Mouse (Mus musculus) lung, embryonic 14.5 days (tissue): Measurements from ENCODE around the gene Ppia. TPM values are rescaled to one million over a fixed set of nuclear protein-coding genes. Genes with fewer than 3 reads are reported as not detected.
"Not testable (repeated sequence)": the region's sequence is repeated elsewhere in the genome, so short reads cannot be mapped to it uniquely, and the experiment has no call there.

Experiments
- ATAC-seq: fragments of 200-750 bp; cut with Nextera tagmentation; 2 replicates; pipeline ENCODE4 v1.8.0; 2017; ENCODE audit warnings: mild to moderate bottlenecking, moderate TSS enrichment, moderate library complexity; ENCODE audit not compliant: insufficient read depth
- DNase-seq: peaks from one replicate; pipeline ENCODE4 v3.0.0-alpha.2; 2015
- H3K27ac ChIP-seq: fragments of 300-500 bp; sonication (generic); 2 replicates; pipeline ENCODE4 v1.5.1; 2014; ENCODE audit warnings: low read depth, mild to moderate bottlenecking, moderate library complexity
- H3K27me3 ChIP-seq: fragments of 300-500 bp; sonication (generic); 2 replicates; pipeline ENCODE4 v1.6.1; 2014; ENCODE audit warnings: low read length, control low read depth; ENCODE audit not compliant: insufficient read depth
- H3K36me3 ChIP-seq: fragments of 300-500 bp; sonication (generic); 2 replicates; pipeline ENCODE4 v1.6.1; 2014; ENCODE audit warnings: control low read depth; ENCODE audit not compliant: insufficient read depth
- H3K4me1 ChIP-seq: fragments of 300-500 bp; sonication (generic); 2 replicates; pipeline ENCODE4 v1.6.1; 2014; ENCODE audit warnings: antibody characterized with exemption, control low read depth; ENCODE audit not compliant: insufficient read depth
- H3K4me2 ChIP-seq: fragments of 300-500 bp; sonication (generic); 2 replicates; pipeline ENCODE4 v1.6.1; 2014; ENCODE audit warnings: mild to moderate bottlenecking
- H3K4me3 ChIP-seq: fragments of 300-500 bp; sonication (generic); 2 replicates; pipeline ENCODE4 v1.5.1; 2014; ENCODE audit warnings: low read depth, low read length
- H3K9ac ChIP-seq: fragments of 300-500 bp; sonication (generic); 2 replicates; pipeline ENCODE4 v1.6.1; 2014
- H3K9me3 ChIP-seq: fragments of 300-500 bp; sonication (generic); 2 replicates; pipeline ENCODE4 v1.6.1; 2016; ENCODE audit warnings: low read depth, low read length, control low read depth
- CTCF ChIP-seq: IDR thresholded peaks from 2 replicates; pipeline ENCODE4 v1.5.1; 2016; ENCODE audit warnings: antibody characterized with exemption, low read depth
- WGBS: fragments of 180-500 bp; shearing (Covaris S2); extraction: QIAGEN DNeasy Blood & Tissue Kit; methylation state at CpG from one replicate; pipeline ENCODE4 v1.1.7; 2014; 5-methylcytosine and 5-hydroxymethylcytosine counted together
- polyA plus RNA-seq: library from polyadenylated mRNA; unstranded; fragments of >200 nt; fragmentation: Nextera tagmentation; extraction: Ambion mirVana; gene quantifications from 2 replicates; pipeline ENCODE4 v1.2.1, GENCODE M21; 2014

Ppia gene
- polyA plus RNA-seq, 1 experiment from 2014 or later, result 6,177 TPM

DNA sequence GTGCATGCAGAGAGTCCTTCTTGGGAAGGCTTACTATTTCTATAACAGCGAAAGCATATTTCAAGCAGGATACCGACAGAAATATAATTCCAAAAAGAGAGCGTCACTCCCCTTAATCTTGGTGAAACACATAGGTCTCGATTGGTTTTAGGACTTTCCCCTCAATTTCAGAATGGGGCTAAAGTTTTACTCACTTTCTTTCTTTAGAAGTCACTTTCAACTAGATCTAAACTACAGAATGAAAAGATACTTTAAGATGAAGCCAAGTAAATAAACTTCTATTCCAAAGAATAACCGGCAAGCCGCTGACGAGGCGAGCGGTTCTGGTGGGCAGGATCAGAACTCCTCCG, 28.5 kb downstream of the Ppia start:
- H3K36me3 ChIP-seq, result peaks cover 10% of the 10 kb centered on the region
- peak overlapping the region; percentile 77 for H3K4me3 ChIP-seq
- WGBS, result under 1% methylated on average over 10 of the region's 10 CpGs

DNA sequence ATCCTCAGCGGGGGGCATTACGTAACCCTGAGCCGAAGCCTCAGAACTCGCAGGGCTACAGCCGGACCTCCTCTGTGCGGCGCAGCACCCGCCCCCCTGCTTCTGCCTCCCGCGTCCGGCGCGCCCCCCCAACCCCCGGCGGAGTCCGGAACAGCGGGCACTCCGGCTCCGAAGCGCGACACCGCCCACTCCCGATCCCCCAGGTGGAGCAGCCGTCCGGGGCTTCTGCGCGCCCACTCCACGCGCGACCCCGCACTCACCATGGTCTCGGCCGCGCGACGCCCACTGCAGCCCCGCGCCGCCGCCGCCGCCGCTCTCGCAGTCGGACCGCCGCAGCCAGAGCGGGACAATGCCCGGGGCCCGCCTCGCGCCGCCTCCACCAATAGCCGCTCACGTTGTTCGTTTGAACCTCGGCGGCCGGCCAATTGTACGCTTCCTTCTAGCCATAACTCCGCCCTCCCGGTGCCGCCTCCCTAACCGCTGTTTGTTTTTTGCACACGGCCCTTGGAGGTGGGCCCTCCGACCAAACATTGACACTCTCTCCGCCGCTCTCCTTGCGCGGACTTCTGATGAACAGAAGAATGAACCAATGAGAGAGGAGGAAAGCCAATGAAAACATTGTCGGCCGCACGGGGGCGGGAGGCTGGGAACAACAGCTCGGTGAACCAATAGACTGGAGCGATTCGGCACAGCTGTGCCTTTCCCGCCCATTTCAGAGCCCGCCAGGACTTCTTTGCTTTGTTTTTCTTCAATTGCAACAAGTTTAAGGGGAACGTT, 29.0 kb downstream of the Ppia start, which contains the start of gene H2afv:
Gene H2afv, minus strand, starts transcription at position 367 of the 777 bp plus-strand sequence.
- peak within 1 kb of the TSS; percentile 67 for H3K4me2 ChIP-seq
- ATAC-seq (peak; percentile 99), DNase-seq (peak; percentile 100)
- TF ChIP-seq CTCF, result peak; percentile 52
- no peaks in the 10 kb centered on the region for H3K9me3 ChIP-seq
- WGBS, result 1% methylated on average over 80 of the region's 80 CpGs
- H3K4me1 ChIP-seq, result no peaks in the 10 kb centered on the region
- peak within 1 kb of the TSS; percentile 96 for H3K27ac ChIP-seq
- H3K4me3 ChIP-seq, result peak within 1 kb of the TSS; percentile 77
- peak within 1 kb of the TSS; percentile 84 for H3K9ac ChIP-seq
- H3K27me3 ChIP-seq, result no peaks in the 10 kb centered on the region
- peaks cover 5% of the 10 kb centered on the region for H3K36me3 ChIP-seq

More for the DNA sequence above, 28.5 kb downstream of the Ppia start:
- Histone ChIP-seq H3K9ac (peak overlapping the region; percentile 84), H3K27me3 (no peaks in the 10 kb centered on the region), H3K4me1 (no peaks in the 10 kb centered on the region), H3K4me2 (peak overlapping the region; percentile 67), H3K27ac (peak overlapping the region; percentile 96), H3K9me3 (no peaks in the 10 kb centered on the region)
- no peak for ATAC-seq
- no peak for DNase-seq
- TF ChIP-seq CTCF, result no peak

DNA sequence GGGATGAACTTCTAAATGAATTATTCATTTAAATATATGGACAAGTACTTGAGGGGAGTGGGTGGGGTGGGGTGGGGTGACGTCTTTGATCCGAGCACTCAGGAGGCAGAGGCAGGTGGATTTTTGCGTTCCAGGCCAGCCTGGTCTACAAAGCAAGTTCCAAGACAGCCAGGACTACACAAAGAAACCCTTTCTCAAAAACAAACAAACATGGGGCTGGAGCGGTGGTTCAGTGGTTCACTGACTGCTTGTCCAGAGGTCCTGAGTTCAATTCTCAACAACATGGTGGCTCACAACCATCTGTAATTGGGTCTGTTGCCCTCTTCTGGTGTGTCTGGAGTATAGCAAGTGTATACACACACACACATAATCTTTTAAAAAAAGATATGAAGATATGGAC, 30.2 kb downstream of the Ppia start:
- Histone ChIP-seq H3K27me3 (no peaks in the 10 kb centered on the region), H3K4me1 (no peaks in the 10 kb centered on the region), H3K9ac (no peak overlapping the region), H3K4me3 (no peak overlapping the region), H3K36me3 (peaks cover 4% of the 10 kb centered on the region), H3K9me3 (no peaks in the 10 kb centered on the region), H3K27ac (no peak overlapping the region), H3K4me2 (peak overlapping the region; percentile 65; the same call in 1 of the 2 replicates)
- 75% methylated on average over 4 of the region's 4 CpGs for WGBS
- no peak for ATAC-seq
- DNase-seq, result no peak
- TF ChIP-seq CTCF, result 0 out of 2 replicates have a peak, but pooled peaks have one; percentile 12

DNA sequence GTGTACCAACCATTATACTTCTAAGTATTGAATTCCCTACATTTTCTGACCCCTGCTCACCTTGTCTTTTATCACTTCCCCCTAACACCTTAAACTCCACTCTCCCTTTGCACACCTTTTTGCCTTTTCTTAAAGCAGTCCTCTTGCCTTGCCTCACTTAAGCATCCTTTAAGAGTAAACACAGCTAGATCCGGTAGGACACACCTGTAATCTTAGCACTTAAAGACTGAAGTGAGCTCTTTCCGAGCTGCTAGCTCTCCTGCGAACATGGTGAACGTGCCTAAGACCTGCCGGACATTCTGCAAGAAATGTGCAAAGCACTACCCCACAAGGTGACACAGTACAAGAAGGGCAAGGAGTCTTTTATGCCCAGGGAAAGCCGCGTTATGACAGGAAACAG, 30.7 kb downstream of the Ppia start:
- no peak overlapping the region for H3K27ac ChIP-seq
- DNase-seq, result no peak
- ATAC-seq, result no peak
- no peak for TF ChIP-seq CTCF
- no peak overlapping the region for H3K9ac ChIP-seq
- no peak overlapping the region for H3K4me3 ChIP-seq
- no peaks in the 10 kb centered on the region for H3K4me1 ChIP-seq
- H3K36me3 ChIP-seq, result peaks cover 3% of the 10 kb centered on the region
- WGBS, result 68% methylated on average over 7 of the region's 7 CpGs
- H3K9me3 ChIP-seq, result no peaks in the 10 kb centered on the region
- H3K27me3 ChIP-seq, result no peaks in the 10 kb centered on the region
- no peak overlapping the region for H3K4me2 ChIP-seq

DNA sequence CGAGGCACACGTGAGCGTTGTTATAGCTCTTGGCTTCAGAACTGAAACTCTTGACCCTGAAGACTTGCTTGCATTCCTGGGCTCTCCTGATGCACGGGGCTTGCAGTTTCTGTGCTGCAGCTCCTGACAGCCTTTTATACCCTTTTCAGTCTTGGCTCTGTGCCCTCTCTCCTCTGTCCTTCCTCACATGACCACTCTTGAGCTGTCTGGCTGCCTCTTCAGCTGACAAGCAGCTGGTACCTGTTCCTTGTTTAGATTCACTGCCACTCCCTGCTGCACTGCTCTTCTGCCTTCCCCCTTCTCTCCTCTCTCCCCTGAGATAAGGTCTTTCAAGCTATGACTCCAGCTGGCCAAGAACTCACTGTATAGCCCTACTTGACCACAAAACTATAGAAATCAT, 32.2 kb downstream of the Ppia start:
- no peaks in the 10 kb centered on the region for H3K4me1 ChIP-seq
- 63% methylated on average over 4 of the region's 4 CpGs for WGBS
- H3K9me3 ChIP-seq, result no peaks in the 10 kb centered on the region
- no peak overlapping the region for H3K4me2 ChIP-seq
- H3K27me3 ChIP-seq, result no peaks in the 10 kb centered on the region
- DNase-seq (no peak), ATAC-seq (no peak)
- no peaks in the 10 kb centered on the region for H3K36me3 ChIP-seq
- no peak for TF ChIP-seq CTCF
- H3K27ac ChIP-seq, result no peak overlapping the region
- H3K9ac ChIP-seq, result no peak overlapping the region
- H3K4me3 ChIP-seq, result no peak overlapping the region

DNA sequence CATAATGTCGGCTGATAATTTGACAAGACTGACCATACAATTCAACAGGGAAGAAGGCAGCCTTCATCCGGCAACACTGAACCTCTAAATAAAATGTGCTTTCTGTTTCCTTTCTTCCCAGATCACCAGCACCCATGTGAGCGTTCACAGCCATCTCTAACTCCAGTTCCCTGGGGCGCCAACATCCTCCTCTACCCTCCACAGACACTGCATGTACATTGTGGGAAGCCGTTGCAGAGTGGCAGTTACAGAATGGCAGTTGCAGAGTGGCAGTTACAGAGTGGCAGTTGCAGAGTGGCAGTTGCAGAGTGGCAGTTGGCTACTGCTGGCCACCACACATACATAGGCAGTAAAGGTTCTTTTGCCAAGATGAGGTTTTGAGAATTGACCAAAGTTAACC, 32.9 kb downstream of the Ppia start:
- not testable (repeated sequence) for H3K27ac ChIP-seq, H3K4me2 ChIP-seq, ATAC-seq, H3K4me1 ChIP-seq, H3K36me3 ChIP-seq, H3K9me3 ChIP-seq, H3K4me3 ChIP-seq, H3K27me3 ChIP-seq, DNase-seq, H3K9ac ChIP-seq
- 91% methylated on average over 5 of the region's 5 CpGs for WGBS

DNA sequence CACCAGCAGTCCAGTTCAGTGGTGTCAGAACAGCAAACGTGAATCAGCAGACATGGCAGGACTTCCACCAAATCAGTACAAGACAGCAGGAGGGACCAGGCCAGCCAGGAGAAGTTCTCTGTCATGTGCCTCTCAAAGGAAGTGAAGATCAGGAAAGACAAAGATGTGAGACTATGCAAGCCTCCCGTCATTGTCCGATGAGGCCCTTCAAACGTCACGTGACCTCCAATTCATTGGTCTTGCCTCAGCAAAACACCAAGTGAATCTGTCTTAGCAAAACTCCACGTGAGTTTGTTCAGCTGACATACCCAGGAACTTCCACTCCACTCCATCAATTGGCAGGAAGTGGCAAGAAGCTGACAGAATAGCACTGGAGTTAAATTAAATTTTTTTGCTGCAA, 40.8 kb downstream of the Ppia start:
- Histone ChIP-seq H3K9me3 (no peaks in the 10 kb centered on the region), H3K27ac (no peak overlapping the region)
- no peak for DNase-seq

More for the DNA sequence above, 40.8 kb downstream of the Ppia start:
- no peak for TF ChIP-seq CTCF
- Histone ChIP-seq H3K4me2 (no peak overlapping the region), H3K4me1 (no peaks in the 10 kb centered on the region), H3K9ac (no peak overlapping the region), H3K36me3 (no peaks in the 10 kb centered on the region), H3K27me3 (no peaks in the 10 kb centered on the region), H3K4me3 (no peak overlapping the region)
- ATAC-seq, result no peak
- 74% methylated on average over 6 of the region's 6 CpGs for WGBS
